Comparison of ENCODE assay signal across 8 mouse cellular contexts in the genomic region with DNA sequence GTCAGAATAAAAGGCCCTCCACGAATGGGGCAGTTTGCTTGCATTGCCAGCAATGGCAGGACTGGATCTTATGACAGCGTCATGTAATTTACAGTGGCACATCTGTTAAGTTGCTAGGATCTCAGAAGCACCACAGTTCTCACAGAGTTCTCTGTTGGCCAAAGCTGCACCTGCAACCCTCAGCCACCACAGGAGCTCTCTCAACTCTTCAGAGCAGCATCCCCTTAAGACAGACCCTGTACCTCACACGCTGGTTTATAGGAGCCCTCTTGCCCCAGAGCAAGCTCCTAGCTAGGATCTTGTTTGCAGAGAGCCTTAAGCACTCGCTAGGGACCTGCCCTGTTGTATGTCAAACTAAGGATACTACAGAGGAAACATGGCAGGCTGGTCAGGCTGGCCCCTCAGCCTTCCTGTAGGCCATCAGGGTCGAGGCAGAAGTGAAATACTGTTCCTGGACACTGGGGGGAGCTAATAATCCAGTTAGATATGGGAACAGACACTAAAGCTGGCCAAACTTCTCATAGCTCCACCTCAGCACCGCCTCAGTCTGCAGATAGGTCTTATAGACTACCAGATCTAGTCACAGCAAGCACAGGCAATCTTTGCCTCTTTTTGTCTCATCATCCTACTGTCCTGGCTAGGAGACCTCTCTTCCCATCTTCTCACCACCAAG. TPM values are rescaled to one million over a fixed set of nuclear protein-coding genes. Genes with fewer than 3 reads are reported as not detected.
DNase-seq lines count a peak whose midpoint lies in the region; ATAC-seq and TF ChIP-seq lines count a peak whose summit lies in the region.

No protein-coding gene starts in this region.

- ATAC-seq in megakaryocyte, adult 5-6 weeks (ENCODE audit: poor library complexity, severe bottlenecking), result peak; percentile 62; the same call in 1 of the 2 replicates

- DNase-seq in cerebellum, adult 18-20 months, result peak; percentile 65
- DNase-seq in cerebellum, adult 11 months, result no peak
- DNase-seq in 416B (ENCODE audit: low read depth), result peak; percentile 75
- peak; percentile 67 for DNase-seq in gastrocnemius, adult 18-20 months (ENCODE audit: low spot score)
- peak; percentile 77 for DNase-seq in kidney, postnatal 10 days
- DNase-seq in thymus, postnatal 14 days, result peak; percentile 83

- 60% methylated on average over 6 of the region's 6 CpGs for WGBS in bone marrow, adult 2 months

- TF ChIP-seq CTCF in bone marrow, adult 2 months (IDR thresholded peaks at IDR 0.05; ENCODE audit: control insufficient read depth, insufficient read depth, low read length), result peak; percentile 29; the same call in 1 of the 2 replicates

- no peak overlapping the region for H3K27ac ChIP-seq in bone marrow, adult 2 months (ENCODE audit: control insufficient read depth, insufficient read depth, low read depth, low read length, poor library complexity)

- TF ChIP-seq POLR2A in bone marrow, adult 2 months (IDR thresholded peaks at IDR 0.05; ENCODE audit: borderline replicate concordance, control insufficient read depth, low read depth, low read length), result no peak

- H3K4me3 ChIP-seq in bone marrow, adult 2 months (replicated peaks; ENCODE audit: control insufficient read depth, low read depth, low read length), result no peak overlapping the region

- H3K4me1 ChIP-seq in bone marrow, adult 2 months (ENCODE audit: control insufficient read depth, insufficient read depth, low read length), result no peaks in the 10 kb centered on the region; the same call in 1 of the 2 replicates

RNA-seq across cellular contexts. Expression of a gene that starts 28.7 kb away (rescaled TPM):
- 17.7 and 37.3 TPM in 2 replicates for polyA plus RNA-seq in bone marrow, adult 2 months (2011; ENCODE audit: insufficient read depth, insufficient read length, low replicate concordance, missing spikeins)
- total RNA-seq in gastrocnemius, adult 18-20 months (2021), result 10 to 100 TPM; 32.4 to 35.9 TPM
- total RNA-seq in megakaryocyte, adult 5-6 weeks (2015), result 27.5 and 37.3 TPM in 2 replicates
- total RNA-seq in megakaryocyte, adult 5-6 weeks (2017), result 27.6 and 43.3 TPM in 2 replicates
